Mouse (Mus musculus) hindbrain, embryonic 15.5 days (tissue): ENCODE measurements at regions not wholly inside any gene's neighbourhood (a gene's known extent, or its start where the extent isn't known, plus 50 kb on each side); places are given as distances from the start of the nearest gene placed in this dataset.

ENCODE experiments used
- ATAC-seq: fragments of 200-750 bp; cut with Nextera tagmentation; 2 replicates; pipeline ENCODE4 v1.8.0; 2017; ENCODE audit warnings: low read depth, moderate number of reproducible peaks, moderate TSS enrichment; ENCODE audit not compliant: low FRiP score
- H3K27ac ChIP-seq: fragments of 300-500 bp; sonication (generic); replicated peaks from 2 replicates; pipeline ENCODE4 v1.5.1; 2015; ENCODE audit warnings: mild to moderate bottlenecking, inconsistent platforms
- H3K27me3 ChIP-seq: fragments of 300-500 bp; sonication (generic); 2 replicates; pipeline ENCODE4 v1.6.1; 2015; ENCODE audit warnings: control low read depth, inconsistent platforms
- H3K36me3 ChIP-seq: fragments of 300-500 bp; sonication (generic); 2 replicates; pipeline ENCODE4 v1.6.1; 2015; ENCODE audit warnings: control low read depth, inconsistent platforms
- H3K4me1 ChIP-seq: fragments of 300-500 bp; sonication (generic); replicated peaks from 2 replicates; pipeline ENCODE4 v1.6.1; 2015; ENCODE audit warnings: control low read depth, inconsistent platforms
- H3K4me2 ChIP-seq: fragments of 300-500 bp; sonication (generic); 2 replicates; pipeline ENCODE4 v1.6.1; 2015; ENCODE audit warnings: moderate library complexity, mild to moderate bottlenecking, inconsistent platforms
- H3K4me3 ChIP-seq: fragments of 300-500 bp; sonication (generic); 2 replicates; pipeline ENCODE4 v1.5.1; 2015; ENCODE audit warnings: mild to moderate bottlenecking, inconsistent platforms
- H3K9ac ChIP-seq: fragments of 300-500 bp; sonication (generic); 2 replicates; pipeline ENCODE4 v1.6.1; 2015; ENCODE audit warnings: inconsistent platforms
- H3K9me3 ChIP-seq: fragments of 300-500 bp; sonication (generic); 2 replicates; pipeline ENCODE4 v1.6.1; 2016; ENCODE audit warnings: control low read depth, inconsistent platforms
- WGBS: fragments of 180-500 bp; shearing (Covaris S2); methylation state at CpG from one replicate; pipeline ENCODE4 v1.1.7; 2015; 5-methylcytosine and 5-hydroxymethylcytosine counted together

- Histone ChIP-seq H3K9me3 (no peaks in the 10 kb centered on the region), H3K27me3 (no peaks in the 10 kb centered on the region), H3K4me2 (no peak overlapping the region), H3K4me1 (peaks cover 8% of the 10 kb centered on the region), H3K27ac (no peak overlapping the region), H3K4me3 (no peak overlapping the region), H3K9ac (no peak overlapping the region), H3K36me3 (no peaks in the 10 kb centered on the region)
- ATAC-seq = peak; percentile 68
- WGBS = 40% methylated on average over 2 of the region's 2 CpGs
Measured at GRCm38 (mm10) chr2:56460625-56461590, 662.9 kb downstream of the Nr4a2 start.

GRCm38 (mm10) chr2:56459430-56459829, 664.4 kb downstream of the Nr4a2 start:
- Histone ChIP-seq H3K36me3 (no peaks in the 10 kb centered on the region), H3K27ac (no peak overlapping the region), H3K4me3 (no peak overlapping the region), H3K27me3 (no peaks in the 10 kb centered on the region), H3K4me1 (peaks cover 16% of the 10 kb centered on the region), H3K9me3 (no peaks in the 10 kb centered on the region), H3K4me2 (no peak overlapping the region), H3K9ac (no peak overlapping the region)
- no peak for ATAC-seq
- WGBS = 74% methylated on average over 5 of the region's 5 CpGs

- Histone ChIP-seq H3K4me2 (no peak overlapping the region), H3K4me3 (no peak overlapping the region), H3K27ac (no peak overlapping the region), H3K36me3 (no peaks in the 10 kb centered on the region), H3K9ac (no peak overlapping the region), H3K4me1 (peaks cover 16% of the 10 kb centered on the region), H3K27me3 (no peaks in the 10 kb centered on the region), H3K9me3 (no peaks in the 10 kb centered on the region)
- WGBS = 38% methylated on average over 1 of the region's 1 CpGs
- no peak for ATAC-seq
Measured at GRCm38 (mm10) chr2:56457594-56457993, 666.2 kb downstream of the Nr4a2 start.

GRCm38 (mm10) chr2:56455856-56456395, 667.9 kb downstream of the Nr4a2 start:
- Histone ChIP-seq H3K4me1 (peaks cover 16% of the 10 kb centered on the region), H3K27ac (no peak overlapping the region), H3K36me3 (no peaks in the 10 kb centered on the region), H3K9me3 (no peaks in the 10 kb centered on the region), H3K27me3 (no peaks in the 10 kb centered on the region), H3K4me2 (peak overlapping the region; percentile 17; the same call in 1 of the 2 replicates), H3K4me3 (no peak overlapping the region), H3K9ac (no peak overlapping the region)
- WGBS = 48% methylated on average over 10 of the region's 10 CpGs
- no peak for ATAC-seq

GRCm38 (mm10) chr2:56454611-56455066, 669.2 kb downstream of the Nr4a2 start:
- H3K4me2 ChIP-seq = peak overlapping the region; percentile 44
- no peaks in the 10 kb centered on the region for H3K36me3 ChIP-seq
- H3K4me1 ChIP-seq = peaks cover 16% of the 10 kb centered on the region
- WGBS = 4% methylated on average over 11 of the region's 11 CpGs
- no peak overlapping the region for H3K27ac ChIP-seq
- no peaks in the 10 kb centered on the region for H3K27me3 ChIP-seq
- no peaks in the 10 kb centered on the region for H3K9me3 ChIP-seq
- H3K4me3 ChIP-seq = peak overlapping the region; percentile 24
- peak; percentile 81 for ATAC-seq
- H3K9ac ChIP-seq = 0 out of 2 replicates have a peak overlapping the region, but pooled peaks have one; percentile 3

- no peaks in the 10 kb centered on the region for H3K27me3 ChIP-seq
- ATAC-seq = no peak
- H3K36me3 ChIP-seq = no peaks in the 10 kb centered on the region
- H3K4me2 ChIP-seq = no peak overlapping the region
- H3K27ac ChIP-seq = no peak overlapping the region
- 83% methylated on average over 10 of the region's 10 CpGs for WGBS
- no peaks in the 10 kb centered on the region for H3K4me1 ChIP-seq
- no peak overlapping the region for H3K9ac ChIP-seq
- no peak overlapping the region for H3K4me3 ChIP-seq
- no peaks in the 10 kb centered on the region for H3K9me3 ChIP-seq
Measured at GRCm38 (mm10) chr2:56440916-56441315, 682.9 kb downstream of the Nr4a2 start.
